Mouse (Mus musculus) c-Kit-negative CD71-positive TER-119-positive erythroid progenitor cells, embryonic 14.5 days (primary cell): ENCODE measurements around the gene Traf3.

ENCODE experiments used
- DNase-seq: peaks from one replicate; pipeline ENCODE4 v3.0.0-alpha.2; 2013; ENCODE audit warnings: low read depth, low spot score

Gene Traf3

GRCm38 (mm10) chr12:111306821-111307220, 140.7 kb downstream of the Traf3 start:
- DNase-seq, result no peak

DNA sequence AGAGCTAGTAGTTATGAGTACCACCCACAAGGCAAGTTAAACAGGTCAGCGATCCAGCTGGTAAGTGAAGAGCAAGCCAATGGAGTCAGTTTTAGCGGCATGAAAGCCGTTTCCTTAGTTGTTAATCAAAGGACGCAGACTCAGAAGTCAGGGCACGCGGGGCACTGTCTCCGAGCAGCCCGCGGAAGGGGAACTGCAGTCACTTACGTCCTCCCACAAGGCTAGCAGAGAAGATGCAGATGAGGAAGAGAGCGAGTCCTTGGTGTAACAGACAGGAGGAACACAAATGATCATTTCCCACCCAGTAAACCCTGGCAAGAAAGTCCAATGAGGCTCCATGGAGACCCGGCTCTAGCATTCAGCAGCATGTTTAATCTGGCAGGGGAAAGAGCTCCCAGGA, 143.1 kb downstream of the Traf3 start:
- no peak for DNase-seq

- DNase-seq, result no peak
Observed at GRCm38 (mm10) chr12:111309931-111310330, 143.8 kb downstream of the Traf3 start.

- no peak for DNase-seq
Observed at GRCm38 (mm10) chr12:111311775-111312174, 145.6 kb downstream of the Traf3 start.

DNA sequence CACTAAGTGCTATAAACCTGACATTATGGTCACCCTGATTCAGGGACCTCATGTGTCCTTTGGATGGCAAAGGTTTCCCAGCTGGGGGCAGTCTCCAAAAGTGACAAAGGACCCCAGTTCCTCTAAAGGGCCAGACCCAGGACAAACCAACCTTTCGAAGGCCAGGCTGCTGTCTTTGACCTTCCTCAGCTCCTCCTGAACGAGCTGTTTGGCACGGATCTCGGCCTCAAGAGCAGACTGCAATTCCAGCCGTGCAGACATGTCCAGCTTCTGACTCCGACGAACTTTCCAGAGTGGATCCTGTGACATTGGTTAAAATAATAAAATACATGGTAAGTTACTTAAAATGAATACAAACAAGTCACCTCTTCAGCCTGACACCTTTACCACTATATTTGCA, 148.1 kb downstream of the Traf3 start:
- no peak for DNase-seq
